Mouse (Mus musculus) liver, embryonic 11.5 days (tissue): Measurements from ENCODE around the gene Fgf10. TPM values are rescaled to one million over a fixed set of nuclear protein-coding genes. Genes with fewer than 3 reads are reported as not detected.

Experiments
- ATAC-seq: fragments of 200-750 bp; cut with Nextera tagmentation; replicated peaks from 2 replicates; pipeline ENCODE4 v1.8.0; 2017; ENCODE audit warnings: moderate number of reproducible peaks, mild to moderate bottlenecking, moderate TSS enrichment, moderate library complexity; ENCODE audit not compliant: low FRiP score
- DNase-seq: peaks from one replicate; pipeline ENCODE4 v3.0.0-alpha.2; 2017; ENCODE audit warnings: low spot score
- H3K27ac ChIP-seq: fragments of 300-500 bp; sonication (generic); 2 replicates; pipeline ENCODE4 v1.5.1; 2014; ENCODE audit warnings: mild to moderate bottlenecking, low read depth, low read length, control low read depth
- H3K27me3 ChIP-seq: fragments of 300-500 bp; sonication (generic); replicated peaks from 2 replicates; pipeline ENCODE4 v1.6.1; 2014; ENCODE audit warnings: low read length, mixed read lengths; ENCODE audit not compliant: control insufficient read depth, insufficient read depth
- H3K36me3 ChIP-seq: fragments of 300-500 bp; sonication (generic); 2 replicates; pipeline ENCODE4 v1.6.1; 2014; ENCODE audit warnings: mild to moderate bottlenecking, low read length, moderate library complexity, mixed read lengths; ENCODE audit not compliant: control insufficient read depth, insufficient read depth
- H3K4me1 ChIP-seq: fragments of 300-500 bp; sonication (generic); replicated peaks from 2 replicates; pipeline ENCODE4 v1.6.1; 2014; ENCODE audit warnings: low read length, mixed read lengths; ENCODE audit not compliant: control insufficient read depth, insufficient read depth
- H3K4me2 ChIP-seq: fragments of 300-500 bp; sonication (generic); 2 replicates; pipeline ENCODE4 v1.6.1; 2014; ENCODE audit warnings: mild to moderate bottlenecking, control low read depth, moderate library complexity
- H3K4me3 ChIP-seq: fragments of 300-500 bp; sonication (generic); 2 replicates; pipeline ENCODE4 v1.5.1; 2014; ENCODE audit warnings: low read depth, low read length, control low read depth
- H3K9ac ChIP-seq: fragments of 300-500 bp; sonication (generic); 2 replicates; pipeline ENCODE4 v1.6.1; 2014; ENCODE audit warnings: low read depth, low read length, control low read depth
- H3K9me3 ChIP-seq: fragments of 300-500 bp; sonication (generic); 2 replicates; pipeline ENCODE4 v1.6.1; 2016; ENCODE audit warnings: low read length, inconsistent platforms, mixed read lengths; ENCODE audit not compliant: control insufficient read depth
- WGBS: fragments of 180-500 bp; shearing (Covaris S2); extraction: QIAGEN DNeasy Blood & Tissue Kit; methylation state at CpG from one replicate; pipeline ENCODE4 v1.1.7; 2014; 5-methylcytosine and 5-hydroxymethylcytosine counted together
- polyA plus RNA-seq: library from polyadenylated mRNA; unstranded; fragments of >200 nt; fragmentation: Nextera tagmentation; extraction: Ambion mirVana; gene quantifications from 2 replicates; pipeline ENCODE4 v1.2.1, GENCODE M21; 2014

The Fgf10 gene
- polyA plus RNA-seq, 1 experiment from 2014 or later = 2.2 TPM

- ATAC-seq = no peak
- Histone ChIP-seq H3K9me3 (no peaks in the 10 kb centered on the region), H3K36me3 (no peaks in the 10 kb centered on the region), H3K9ac (no peak overlapping the region), H3K4me2 (no peak overlapping the region), H3K27ac (no peak overlapping the region), H3K27me3 (no peaks in the 10 kb centered on the region), H3K4me1 (no peaks in the 10 kb centered on the region), H3K4me3 (no peak overlapping the region)
- no peak for DNase-seq
- WGBS = 70% methylated on average over 4 of the region's 4 CpGs
These were observed 73.2 kb downstream of the Fgf10 start for GRCm38 (mm10) chr13:118742788-118743187.

DNA sequence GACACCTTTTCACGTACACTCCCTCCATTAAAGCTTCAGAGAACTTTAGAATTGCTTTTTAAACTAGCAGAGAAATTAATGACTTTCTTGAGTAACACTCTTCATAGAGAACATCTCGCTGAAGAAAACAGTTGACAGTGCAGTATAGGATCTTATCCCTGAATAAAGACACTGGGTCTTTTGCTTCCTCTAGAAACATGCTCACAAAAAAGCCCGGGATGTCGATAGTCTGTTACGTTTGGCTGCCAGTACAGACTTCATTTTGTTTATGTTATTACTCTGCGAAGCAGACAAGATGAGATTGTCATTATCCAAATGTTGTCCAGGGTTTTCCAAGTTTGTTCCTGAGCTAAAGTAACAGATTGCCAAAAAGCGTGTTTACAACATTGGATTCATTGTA lies 75.2 kb downstream of the Fgf10 start:
- Histone ChIP-seq H3K4me2 (no peak overlapping the region), H3K27me3 (no peaks in the 10 kb centered on the region), H3K36me3 (no peaks in the 10 kb centered on the region), H3K27ac (no peak overlapping the region), H3K4me1 (no peaks in the 10 kb centered on the region), H3K4me3 (no peak overlapping the region), H3K9ac (no peak overlapping the region), H3K9me3 (no peaks in the 10 kb centered on the region)
- no peak for ATAC-seq
- 72% methylated on average over 7 of the region's 7 CpGs for WGBS
- DNase-seq = no peak

DNA sequence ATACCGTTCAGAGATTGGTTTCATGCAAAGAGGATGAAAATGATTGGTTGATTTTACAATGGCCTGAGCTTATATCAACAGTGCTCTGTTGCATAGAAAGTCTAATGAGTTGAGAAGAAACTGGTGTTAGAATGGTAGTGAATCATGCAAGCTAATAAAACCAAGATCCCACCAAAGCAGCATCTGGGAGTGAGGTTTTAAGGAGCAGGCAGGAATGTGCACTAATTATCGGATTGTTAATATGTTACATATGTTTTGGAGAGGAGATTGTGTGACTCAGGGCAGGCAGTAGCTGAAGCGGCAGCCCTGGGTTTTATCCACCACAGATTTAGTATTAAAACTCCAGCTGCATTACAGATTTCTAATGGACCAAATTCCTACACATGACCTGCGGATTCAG lies 76.8 kb downstream of the Fgf10 start:
- Histone ChIP-seq H3K9me3 (no peaks in the 10 kb centered on the region), H3K36me3 (no peaks in the 10 kb centered on the region), H3K4me3 (no peak overlapping the region), H3K4me2 (no peak overlapping the region), H3K27ac (no peak overlapping the region), H3K9ac (no peak overlapping the region), H3K27me3 (no peaks in the 10 kb centered on the region), H3K4me1 (no peaks in the 10 kb centered on the region)
- 83% methylated on average over 4 of the region's 4 CpGs for WGBS
- ATAC-seq = no peak
- no peak for DNase-seq

GRCm38 (mm10) chr13:118754024-118754423 lies 84.4 kb downstream of the Fgf10 start:
- H3K4me2 ChIP-seq = no peak overlapping the region
- H3K27me3 ChIP-seq = no peaks in the 10 kb centered on the region
- 89% methylated on average over 4 of the region's 4 CpGs for WGBS
- H3K36me3 ChIP-seq = no peaks in the 10 kb centered on the region
- no peak overlapping the region for H3K4me3 ChIP-seq
- no peak overlapping the region for H3K9ac ChIP-seq
- H3K27ac ChIP-seq = no peak overlapping the region
- no peaks in the 10 kb centered on the region for H3K4me1 ChIP-seq
- H3K9me3 ChIP-seq = no peaks in the 10 kb centered on the region
- ATAC-seq (no peak), DNase-seq (no peak)

- H3K36me3 ChIP-seq = no peaks in the 10 kb centered on the region
- no peaks in the 10 kb centered on the region for H3K27me3 ChIP-seq
- H3K4me2 ChIP-seq = no peak overlapping the region
- H3K9me3 ChIP-seq = no peaks in the 10 kb centered on the region
- H3K4me1 ChIP-seq = no peaks in the 10 kb centered on the region
- no peak overlapping the region for H3K4me3 ChIP-seq
- no peak overlapping the region for H3K27ac ChIP-seq
- H3K9ac ChIP-seq = no peak overlapping the region
- WGBS = 9% methylated on average over 2 of the region's 2 CpGs
- ATAC-seq (peak; percentile 42; the same call in 1 of the 2 replicates), DNase-seq (no peak)
These were observed 89.4 kb downstream of the Fgf10 start for GRCm38 (mm10) chr13:118759021-118759420.

DNA sequence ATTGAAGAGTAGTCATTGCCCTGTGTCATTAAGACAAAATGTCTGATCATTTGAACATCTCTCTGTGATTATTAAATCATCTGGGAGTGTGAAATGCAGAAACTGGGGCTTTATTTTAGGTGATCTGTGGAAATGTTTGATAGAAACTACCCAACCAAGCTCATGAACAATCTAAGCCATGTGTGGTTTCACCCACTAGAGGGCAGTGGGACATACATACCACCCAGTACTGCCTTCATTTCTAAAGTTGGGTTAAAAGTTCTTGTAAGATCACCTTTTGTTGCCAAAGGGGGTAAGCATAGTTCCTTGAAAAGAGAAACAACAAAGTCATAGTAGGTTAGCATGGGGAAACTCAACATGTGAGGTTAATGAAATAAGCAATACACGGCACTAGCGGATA lies 93.4 kb downstream of the Fgf10 start:
- Histone ChIP-seq H3K27ac (no peak overlapping the region), H3K36me3 (no peaks in the 10 kb centered on the region), H3K4me3 (no peak overlapping the region), H3K9me3 (no peaks in the 10 kb centered on the region), H3K4me2 (no peak overlapping the region), H3K9ac (no peak overlapping the region), H3K27me3 (no peaks in the 10 kb centered on the region), H3K4me1 (no peaks in the 10 kb centered on the region)
- ATAC-seq (no peak), DNase-seq (no peak)
- 87% methylated on average over 2 of the region's 2 CpGs for WGBS

GRCm38 (mm10) chr13:118772188-118772587 lies 102.6 kb downstream of the Fgf10 start:
- H3K27me3 ChIP-seq = no peaks in the 10 kb centered on the region
- no peak overlapping the region for H3K4me2 ChIP-seq
- H3K9me3 ChIP-seq = no peaks in the 10 kb centered on the region
- no peak overlapping the region for H3K27ac ChIP-seq
- H3K9ac ChIP-seq = no peak overlapping the region
- H3K36me3 ChIP-seq = no peaks in the 10 kb centered on the region
- no peaks in the 10 kb centered on the region for H3K4me1 ChIP-seq
- DNase-seq (no peak), ATAC-seq (no peak)
- no peak overlapping the region for H3K4me3 ChIP-seq

GRCm38 (mm10) chr13:118775148-118775547 lies 105.6 kb downstream of the Fgf10 start:
- no peaks in the 10 kb centered on the region for H3K4me1 ChIP-seq
- WGBS = 68% methylated on average over 1 of the region's 1 CpGs
- no peak overlapping the region for H3K9ac ChIP-seq

GRCm38 (mm10) chr13:118779161-118779560 lies 109.6 kb downstream of the Fgf10 start:
- DNase-seq (no peak), ATAC-seq (no peak)
- no peaks in the 10 kb centered on the region for H3K27me3 ChIP-seq
- H3K27ac ChIP-seq = no peak overlapping the region
- H3K4me1 ChIP-seq = no peaks in the 10 kb centered on the region
- H3K36me3 ChIP-seq = no peaks in the 10 kb centered on the region
- no peak overlapping the region for H3K4me2 ChIP-seq
- H3K4me3 ChIP-seq = no peak overlapping the region
- no peaks in the 10 kb centered on the region for H3K9me3 ChIP-seq
- 88% methylated on average over 2 of the region's 2 CpGs for WGBS
- no peak overlapping the region for H3K9ac ChIP-seq

More at GRCm38 (mm10) chr13:118775148-118775547, 105.6 kb downstream of the Fgf10 start:
- DNase-seq = no peak
- Histone ChIP-seq H3K9me3 (no peaks in the 10 kb centered on the region), H3K36me3 (no peaks in the 10 kb centered on the region), H3K4me2 (no peak overlapping the region), H3K27me3 (no peaks in the 10 kb centered on the region), H3K27ac (no peak overlapping the region), H3K4me3 (no peak overlapping the region)
- ATAC-seq = no peak
